In genomic region chr11:35389780-35390435, GRCm38 (mm10) we compare ENCODE assay signal across 18 mouse cellular contexts.
DNase-seq lines count a peak whose midpoint lies in the region; ATAC-seq and TF ChIP-seq lines count a peak whose summit lies in the region.
"Had no signal": no experiment of that assay in that cellular context is flagged by ENCODE, and none has a peak within 500 bp of the region (broad histone marks: within the 10 kb centered on the region; RNA-seq: fewer than 3 reads in every experiment).

No protein-coding gene starts in this region.

- no peak overlapping the region for H3K4me3 ChIP-seq in hindbrain, postnatal 0 days (ENCODE audit: low read length)
- no peak overlapping the region for H3K4me3 ChIP-seq in hindbrain, embryonic 12.5 days
- peak overlapping the region; percentile 58 to 60; a peak in 2 of 4 replicates for H3K4me3 ChIP-seq in ES-E14 (ENCODE audit: insufficient read depth in 1 of 2, low read depth in 1 of 2, low read length in 2 of 2, poor library complexity in 1 of 2, severe bottlenecking in 1 of 2)
- H3K4me3 ChIP-seq in limb, embryonic 12.5 days (replicated peaks) = no peak overlapping the region
- H3K4me3 ChIP-seq in midbrain, embryonic 16.5 days (ENCODE audit: low read depth, low read length) = no peak overlapping the region
- H3K4me3 ChIP-seq: heart, embryonic 10.5 days; hindbrain, embryonic 13.5 days had no signal

- H3K9ac ChIP-seq in hindbrain, postnatal 0 days (replicated peaks; ENCODE audit: low read length) = no peak overlapping the region
- H3K9ac ChIP-seq in hindbrain, embryonic 12.5 days = no peak overlapping the region
- H3K9ac ChIP-seq in ES-E14 (ENCODE audit: insufficient read depth, low read depth, low read length, poor library complexity, severe bottlenecking) = peak overlapping the region; percentile 94
- no peak overlapping the region for H3K9ac ChIP-seq in limb, embryonic 12.5 days (replicated peaks)
- H3K9ac ChIP-seq in midbrain, embryonic 16.5 days (ENCODE audit: low read depth, low read length) = no peak overlapping the region
- H3K9ac ChIP-seq: hindbrain, embryonic 13.5 days had no signal

- peak; percentile 13 for DNase-seq in hindbrain, postnatal 0 days (ENCODE audit: low spot score)
- DNase-seq in ES-E14 (ENCODE audit: low read depth, low spot score) (no peak), R1 (ENCODE audit: low read depth, low spot score) (peak; percentile 58)
- DNase-seq in kidney, postnatal 25 days = no peak
- DNase-seq: adrenal gland, adult 2 months; adrenal gland, postnatal 36 days; gastrocnemius, postnatal 36 days; heart, adult 11 months; heart, postnatal 10 days; heart, postnatal 4 days had no signal

- no peaks in the 10 kb centered on the region for H3K4me1 ChIP-seq in hindbrain, postnatal 0 days (ENCODE audit: insufficient read depth, low read length)
- H3K4me1 ChIP-seq in hindbrain, embryonic 12.5 days = no peaks in the 10 kb centered on the region
- peaks cover 18 to 50% of the 10 kb centered on the region in 2 experiments for H3K4me1 ChIP-seq in ES-E14 (ENCODE audit: control insufficient read depth in 2 of 2, insufficient read depth in 2 of 2, low read length in 2 of 2, poor library complexity in 1 of 2)
- H3K4me1 ChIP-seq in limb, embryonic 12.5 days (replicated peaks) = peaks cover 97% of the 10 kb centered on the region
- no peaks in the 10 kb centered on the region for H3K4me1 ChIP-seq in midbrain, embryonic 16.5 days (ENCODE audit: control insufficient read depth, insufficient read depth, low read length)
- H3K4me1 ChIP-seq: hindbrain, embryonic 13.5 days had no signal

- no peaks in the 10 kb centered on the region for H3K36me3 ChIP-seq in hindbrain, postnatal 0 days (ENCODE audit: insufficient read depth, low read length)
- H3K36me3 ChIP-seq in hindbrain, embryonic 12.5 days = no peaks in the 10 kb centered on the region
- no peaks in the 10 kb centered on the region; the same call in 1 of the 2 replicates for H3K36me3 ChIP-seq in ES-E14 (ENCODE audit: control insufficient read depth, insufficient read depth, low read length, poor library complexity, severe bottlenecking)
- H3K36me3 ChIP-seq in limb, embryonic 12.5 days = no peaks in the 10 kb centered on the region
- no peaks in the 10 kb centered on the region for H3K36me3 ChIP-seq in midbrain, embryonic 16.5 days (ENCODE audit: control insufficient read depth, insufficient read depth, low read length)
- H3K36me3 ChIP-seq: heart, embryonic 10.5 days; hindbrain, embryonic 13.5 days had no signal

- no peak overlapping the region for H3K4me2 ChIP-seq in hindbrain, postnatal 0 days (ENCODE audit: low read depth, low read length)
- H3K4me2 ChIP-seq in hindbrain, embryonic 12.5 days (replicated peaks) = no peak overlapping the region
- no peak overlapping the region for H3K4me2 ChIP-seq in limb, embryonic 12.5 days
- H3K4me2 ChIP-seq in midbrain, embryonic 16.5 days (ENCODE audit: low read length) = no peak overlapping the region
- H3K4me2 ChIP-seq: hindbrain, embryonic 13.5 days had no signal

- no peak for TF ChIP-seq CTCF in hindbrain, postnatal 0 days (IDR thresholded peaks at IDR 0.05; ENCODE audit: low read depth)

- 64% methylated on average over 9 of the region's 9 CpGs for WGBS in hindbrain, postnatal 0 days
- WGBS in hindbrain, embryonic 12.5 days = 64% methylated on average over 9 of the region's 9 CpGs
- WGBS in limb, embryonic 12.5 days = 27% methylated on average over 9 of the region's 9 CpGs
- 74% methylated on average over 9 of the region's 9 CpGs for WGBS in midbrain, embryonic 16.5 days

- no peak overlapping the region for H3K27ac ChIP-seq in hindbrain, postnatal 0 days
- H3K27ac ChIP-seq in hindbrain, embryonic 12.5 days = no peak overlapping the region
- peak overlapping the region; percentile 100 for H3K27ac ChIP-seq in ES-E14 (ENCODE audit: insufficient read depth, low read depth, low read length, poor library complexity, severe bottlenecking)
- H3K27ac ChIP-seq in limb, embryonic 12.5 days = peak overlapping the region; percentile 59
- H3K27ac ChIP-seq in midbrain, embryonic 16.5 days (ENCODE audit: low read length) = no peak overlapping the region
- H3K27ac ChIP-seq: heart, embryonic 10.5 days; hindbrain, embryonic 13.5 days had no signal

- in situ Hi-C loops in ES-E14 (cut with MboI; ENCODE audit: low sequenced_read_pairs in 2 of 2, unreplicated experiment in 2 of 2) = no loop called here

- no peaks in the 10 kb centered on the region for H3K9me3 ChIP-seq in hindbrain, postnatal 0 days (ENCODE audit: low read length)
- H3K9me3 ChIP-seq in hindbrain, embryonic 12.5 days (replicated peaks) = no peaks in the 10 kb centered on the region
- H3K9me3 ChIP-seq in ES-E14 (ENCODE audit: control insufficient read depth, insufficient read depth, low read depth, low read length) = no peaks in the 10 kb centered on the region
- no peaks in the 10 kb centered on the region for H3K9me3 ChIP-seq in limb, embryonic 12.5 days
- H3K9me3 ChIP-seq in midbrain, embryonic 16.5 days (replicated peaks; ENCODE audit: control insufficient read depth, low read length, poor library complexity, severe bottlenecking) = no peaks in the 10 kb centered on the region
- H3K9me3 ChIP-seq: heart, embryonic 10.5 days; hindbrain, embryonic 13.5 days had no signal

- no peak for ATAC-seq in hindbrain, postnatal 0 days
- no peak for ATAC-seq in hindbrain, embryonic 12.5 days (ENCODE audit: low FRiP score)
- ATAC-seq in limb, embryonic 12.5 days (ENCODE audit: insufficient number of reproducible peaks, insufficient read depth, low FRiP score, low TSS enrichment, low read depth) = no peak
- ATAC-seq in midbrain, embryonic 16.5 days = no peak
- ATAC-seq: forebrain, embryonic 14.5 days; intestine, embryonic 16.5 days; Patski had no signal

- no peaks in the 10 kb centered on the region for H3K27me3 ChIP-seq in hindbrain, postnatal 0 days (ENCODE audit: insufficient read depth, low read length)
- no peaks in the 10 kb centered on the region for H3K27me3 ChIP-seq in hindbrain, embryonic 12.5 days
- no peaks in the 10 kb centered on the region for H3K27me3 ChIP-seq in limb, embryonic 12.5 days
- H3K27me3 ChIP-seq in midbrain, embryonic 16.5 days (ENCODE audit: control insufficient read depth, insufficient read depth, low read depth, low read length) = no peaks in the 10 kb centered on the region; the same call in 1 of the 2 replicates

TF ChIP-seq in ES-E14, 5 proteins besides CTCF, POLR2A, EP300 and RAD21:
- TF ChIP-seq ZNF384 (IDR thresholded peaks at IDR 0.05; ENCODE audit: low read depth, low read length) (no peak), ZC3H11A (IDR thresholded peaks at IDR 0.05; ENCODE audit: borderline replicate concordance, low read depth, low read length) (no peak), MAFK (IDR thresholded peaks at IDR 0.05; ENCODE audit: insufficient read depth, low read depth, low read length) (no peak), CHD2 (IDR thresholded peaks at IDR 0.05; ENCODE audit: low read depth, low read length) (no peak), HCFC1 (IDR thresholded peaks at IDR 0.05; ENCODE audit: borderline replicate concordance, insufficient read depth, low read length) (no peak)

Comparison
In these comparisons a context has a peak if more than half of its experiments do, and no peak if none do; other contexts are left out.
1. DNase-seq: peak in hindbrain, postnatal 0 days (single experiment) and R1 (single experiment); none in ES-E14 (single experiment) and kidney, postnatal 25 days (0 of 2).
2. H3K27ac ChIP-seq: peak in ES-E14 (single experiment) and limb, embryonic 12.5 days (single experiment); none in hindbrain, postnatal 0 days (single experiment), hindbrain, embryonic 12.5 days (single experiment) and midbrain, embryonic 16.5 days (single experiment).
3. H3K4me3 ChIP-seq: peak in ES-E14 (2 of 2); none in hindbrain, postnatal 0 days (single experiment), hindbrain, embryonic 12.5 days (single experiment), limb, embryonic 12.5 days (single experiment) and midbrain, embryonic 16.5 days (single experiment).